Mouse (Mus musculus): ENCODE results near the gene Timp2.

DNA sequence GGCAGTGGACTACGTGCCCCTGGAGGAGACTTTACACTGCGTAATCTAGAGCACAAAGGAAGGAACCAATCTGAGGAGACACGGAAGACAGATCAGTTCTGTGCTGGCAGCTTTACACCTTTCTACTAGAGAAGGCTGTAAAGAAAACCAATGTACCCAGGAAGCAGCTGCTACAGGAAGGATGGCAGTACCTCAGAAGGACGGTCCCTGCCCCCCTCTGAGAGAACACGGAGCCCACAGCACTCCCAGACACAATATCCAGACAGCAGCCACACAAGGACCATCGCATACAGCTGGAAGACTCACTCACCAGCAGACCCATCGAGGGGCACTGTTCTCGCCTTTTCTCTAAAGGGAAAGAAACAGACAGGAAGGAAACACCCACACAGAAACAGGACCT, 95.5 kb downstream of the Timp2 start:
- TF ChIP-seq POLR2A (IDR thresholded peaks at IDR 0.05; ENCODE audit: low read depth, low read length) (no peak), CTCF (IDR thresholded peaks at IDR 0.05; ENCODE audit: borderline replicate concordance, insufficient read depth, low read length) (no peak)

Data from embryonic fibroblast, embryonic 13.5 days (primary cell).